Mouse (Mus musculus) gastrocnemius, adult 8-10 months (tissue): Measurements from ENCODE around the gene Tespa1. TPM values are rescaled to one million over a fixed set of nuclear protein-coding genes. Genes with fewer than 3 reads are reported as not detected.
A peak's percentile ranks its signal among the peaks of the same experiment; 100 is the strongest.
"Not testable (repeated sequence)": the region's sequence is repeated elsewhere in the genome, so short reads cannot be mapped to it uniquely, and the experiment has no call there.

Experiments used
- DNase-seq, 2 experiments: peaks; one replicate each; pipeline ENCODE4 v3.0.0; 2022; ENCODE audit warnings: low spot score in 2 of 2
- total RNA-seq, 4 experiments: library from RNA; stranded (reverse); gene quantifications; 2 replicates each; pipeline ENCODE4 v1.2.4; 2022

Tespa1 gene
- total RNA-seq, result under 1 TPM; 0.19 to 0.27 (median 0.24) TPM

- DNase-seq, result no peak
These were observed at the start of gene Tespa1 for GRCm38 (mm10) chr10:130322637-130323036. TSS of gene Tespa1 (plus strand) at chr10:130322870.

- DNase-seq, result no peak
These were observed 46.9 kb upstream of the Tespa1 start for GRCm38 (mm10) chr10:130275759-130276158.

- DNase-seq, result no peak
These were observed 46.2 kb upstream of the Tespa1 start for GRCm38 (mm10) chr10:130276496-130276895.

- no peak for DNase-seq
These were observed 42.6 kb upstream of the Tespa1 start, which contains the start of gene Neurod4 for GRCm38 (mm10) chr10:130280066-130280465. TSS of gene Neurod4 (minus strand) at chr10:130280240.

- DNase-seq, result no peak
These were observed 40.7 kb upstream of the Tespa1 start for GRCm38 (mm10) chr10:130281982-130282449.

GRCm38 (mm10) chr10:130287201-130287600 lies 35.5 kb upstream of the Tespa1 start:
- DNase-seq, result no peak

GRCm38 (mm10) chr10:130288007-130288406 lies 34.7 kb upstream of the Tespa1 start:
- DNase-seq, result no peak

- DNase-seq, result no peak
These were observed 28.8 kb upstream of the Tespa1 start for GRCm38 (mm10) chr10:130293741-130294408.

GRCm38 (mm10) chr10:130298748-130299147 lies 23.9 kb upstream of the Tespa1 start:
- DNase-seq, result not testable (repeated sequence)

GRCm38 (mm10) chr10:130304138-130304537 lies 18.5 kb upstream of the Tespa1 start:
- DNase-seq, result not testable (repeated sequence)

GRCm38 (mm10) chr10:130311534-130312227 lies 11.0 kb upstream of the Tespa1 start:
- DNase-seq, result no peak

GRCm38 (mm10) chr10:130313531-130313930 lies 9.1 kb upstream of the Tespa1 start:
- no peak for DNase-seq

GRCm38 (mm10) chr10:130314110-130314829 lies 8.4 kb upstream of the Tespa1 start:
- DNase-seq, result peak in 1 of 2 experiments; percentile 6

GRCm38 (mm10) chr10:130315846-130316245 lies 6.8 kb upstream of the Tespa1 start:
- DNase-seq, result no peak

GRCm38 (mm10) chr10:130318720-130319119 lies 4.0 kb upstream of the Tespa1 start:
- DNase-seq, result no peak

GRCm38 (mm10) chr10:130320715-130321114 lies 2.0 kb upstream of the Tespa1 start:
- DNase-seq, result no peak

GRCm38 (mm10) chr10:130322062-130322461 lies 608 bp upstream of the Tespa1 start:
- no peak for DNase-seq

GRCm38 (mm10) chr10:130324243-130324642 lies 1.6 kb downstream of the Tespa1 start:
- no peak for DNase-seq

GRCm38 (mm10) chr10:130330711-130331110 lies 8.0 kb downstream of the Tespa1 start:
- no peak for DNase-seq

GRCm38 (mm10) chr10:130336385-130336784 lies 13.7 kb downstream of the Tespa1 start:
- no peak for DNase-seq

GRCm38 (mm10) chr10:130337581-130337980 lies 14.9 kb downstream of the Tespa1 start:
- DNase-seq, result no peak

- not testable (repeated sequence) for DNase-seq
These were observed 17.4 kb downstream of the Tespa1 start for GRCm38 (mm10) chr10:130340050-130340449.
